Mouse (Mus musculus) stomach, embryonic 14.5 days (tissue): Measurements from ENCODE around the gene Cypt1. TPM values are rescaled to one million over a fixed set of nuclear protein-coding genes. Genes with fewer than 3 reads are reported as not detected.

Experiments
- ATAC-seq: fragments of 200-750 bp; cut with Nextera tagmentation; 2 replicates; pipeline ENCODE4 v1.8.0; 2017; ENCODE audit warnings: low read depth, moderate TSS enrichment; ENCODE audit not compliant: insufficient number of reproducible peaks, insufficient read depth, low FRiP score
- H3K27ac ChIP-seq: fragments of 300-500 bp; sonication (generic); 2 replicates; pipeline ENCODE4 v1.5.1; 2014; ENCODE audit warnings: mild to moderate bottlenecking, low read length, moderate library complexity, mixed read lengths
- H3K27me3 ChIP-seq: fragments of 300-500 bp; sonication (generic); 2 replicates; pipeline ENCODE4 v1.6.1; 2014; ENCODE audit warnings: low read length, control low read depth, mixed read lengths; ENCODE audit not compliant: control insufficient read depth, insufficient read depth
- H3K36me3 ChIP-seq: fragments of 300-500 bp; sonication (generic); 2 replicates; pipeline ENCODE4 v1.6.1; 2014; ENCODE audit warnings: mild to moderate bottlenecking, control low read depth, low read length, moderate library complexity, mixed read lengths; ENCODE audit not compliant: control insufficient read depth, insufficient read depth
- H3K4me1 ChIP-seq: fragments of 300-500 bp; sonication (generic); 2 replicates; pipeline ENCODE4 v1.6.1; 2014; ENCODE audit warnings: low read length, control low read depth, mixed read lengths; ENCODE audit not compliant: control insufficient read depth, insufficient read depth
- H3K4me2 ChIP-seq: fragments of 300-500 bp; sonication (generic); replicated peaks from 2 replicates; pipeline ENCODE4 v1.6.1; 2014; ENCODE audit warnings: low read depth, low read length, control low read depth
- H3K4me3 ChIP-seq: fragments of 300-500 bp; sonication (generic); 2 replicates; pipeline ENCODE4 v1.5.1; 2014; ENCODE audit warnings: low read depth, low read length, control low read depth
- H3K9ac ChIP-seq: fragments of 300-500 bp; sonication (generic); replicated peaks from 2 replicates; pipeline ENCODE4 v1.6.1; 2014; ENCODE audit warnings: low read depth, mild to moderate bottlenecking, control low read depth, low read length, moderate library complexity, mixed read lengths
- H3K9me3 ChIP-seq: fragments of 300-500 bp; sonication (generic); 2 replicates; pipeline ENCODE4 v1.6.1; 2016; ENCODE audit warnings: low read depth, low read length, control low read depth; ENCODE audit not compliant: control insufficient read depth
- WGBS: fragments of 180-500 bp; shearing (Covaris S2); extraction: QIAGEN DNeasy Blood & Tissue Kit; methylation state at CpG from one replicate; pipeline ENCODE4 v1.1.7; 2014; 5-methylcytosine and 5-hydroxymethylcytosine counted together
- polyA plus RNA-seq: library from polyadenylated mRNA; unstranded; fragments of >200 nt; fragmentation: Nextera tagmentation; extraction: Ambion mirVana; gene quantifications from 2 replicates; pipeline ENCODE4 v1.2.1, GENCODE M21; 2014

Cypt1 gene
- polyA plus RNA-seq = not detected in 2 replicates

GRCm38 (mm10) chrX:16522569-16522968 is at the start of gene Cypt1:
Cypt1 (plus strand) TSS chrX:16522869.
- no peak within 1 kb of the TSS for H3K27ac ChIP-seq
- H3K27me3 ChIP-seq = no peaks in the 10 kb centered on the region
- WGBS = 84% methylated on average over 3 of the region's 3 CpGs
- H3K9me3 ChIP-seq = no peaks in the 10 kb centered on the region
- no peak within 1 kb of the TSS for H3K4me3 ChIP-seq
- H3K4me1 ChIP-seq = no peaks in the 10 kb centered on the region
- ATAC-seq = no peak
- H3K36me3 ChIP-seq = no peaks in the 10 kb centered on the region
- no peak within 1 kb of the TSS for H3K4me2 ChIP-seq
- H3K9ac ChIP-seq = no peak within 1 kb of the TSS

GRCm38 (mm10) chrX:16546806-16547205 is 24.1 kb downstream of the Cypt1 start:
- Histone ChIP-seq H3K4me1 (no peaks in the 10 kb centered on the region), H3K9ac (no peak overlapping the region), H3K9me3 (no peaks in the 10 kb centered on the region), H3K4me3 (no peak overlapping the region), H3K27ac (no peak overlapping the region), H3K27me3 (no peaks in the 10 kb centered on the region), H3K4me2 (no peak overlapping the region), H3K36me3 (no peaks in the 10 kb centered on the region)
- ATAC-seq = no peak

- H3K27me3 ChIP-seq = no peaks in the 10 kb centered on the region
- no peak overlapping the region for H3K27ac ChIP-seq
- H3K36me3 ChIP-seq = no peaks in the 10 kb centered on the region
- no peak overlapping the region for H3K4me3 ChIP-seq
- WGBS = 15% methylated on average over 1 of the region's 1 CpGs
- H3K9me3 ChIP-seq = no peaks in the 10 kb centered on the region
- ATAC-seq = no peak
- no peaks in the 10 kb centered on the region for H3K4me1 ChIP-seq
- H3K9ac ChIP-seq = no peak overlapping the region
- no peak overlapping the region for H3K4me2 ChIP-seq
Observed at GRCm38 (mm10) chrX:16557061-16557460, 34.4 kb downstream of the Cypt1 start.

- no peak overlapping the region for H3K4me3 ChIP-seq
- H3K27ac ChIP-seq = no peak overlapping the region
- no peaks in the 10 kb centered on the region for H3K27me3 ChIP-seq
- H3K4me2 ChIP-seq = no peak overlapping the region
- ATAC-seq = no peak
- no peaks in the 10 kb centered on the region for H3K9me3 ChIP-seq
- H3K4me1 ChIP-seq = no peaks in the 10 kb centered on the region
- no peaks in the 10 kb centered on the region for H3K36me3 ChIP-seq
- no peak overlapping the region for H3K9ac ChIP-seq
Observed at GRCm38 (mm10) chrX:16558501-16558900, 35.8 kb downstream of the Cypt1 start.

Other genes with a start within 250 kb of the Cypt1 start
- 16.3 and 17.0 TPM in 2 replicates for gene Maoa, start 96.8 kb downstream of the Cypt1 start, polyA plus RNA-seq